Mouse (Mus musculus) T-helper 2 cell (primary cell): Measurements from ENCODE around the gene Sos2.
"Not testable (repeated sequence)": the region's sequence is repeated elsewhere in the genome, so short reads cannot be mapped to it uniquely, and the experiment has no call there.

ENCODE experiments used
- in situ Hi-C: fragments of 300-600 bp; cut with MboI, MseI; formaldehyde crosslinking; loops from one replicate; pipeline ENCODE4 v1.15.1; 2025; ENCODE audit warnings: high pct_unique_total_duplicates

Sos2 gene

GRCm38 (mm10) chr12:69569926-69570325 lies 111.7 kb downstream of the Sos2 start:
- in situ Hi-C loops: loop anchor here (5.0 kb wide), 1 partner anchor 213 kb away; the partner anchor contains the start of gene Nemf

GRCm38 (mm10) chr12:69568266-69568665 lies 113.4 kb downstream of the Sos2 start:
- in situ Hi-C loops: no loop called here

GRCm38 (mm10) chr12:69561006-69561405 lies 120.6 kb downstream of the Sos2 start:
- in situ Hi-C loops: not testable (repeated sequence)

- in situ Hi-C loops: no loop called here
These were observed 125.3 kb downstream of the Sos2 start for GRCm38 (mm10) chr12:69556221-69556861.

GRCm38 (mm10) chr12:69545456-69546178 lies 136.0 kb downstream of the Sos2 start:
- in situ Hi-C loops: no loop called here

GRCm38 (mm10) chr12:69544994-69545393 lies 136.7 kb downstream of the Sos2 start:
- in situ Hi-C loops: no loop called here

GRCm38 (mm10) chr12:69544562-69544961 lies 137.1 kb downstream of the Sos2 start:
- in situ Hi-C loops: no loop called here

- in situ Hi-C loops: no loop called here
These were observed 139.3 kb downstream of the Sos2 start for GRCm38 (mm10) chr12:69542376-69542775.

GRCm38 (mm10) chr12:69541663-69542062 lies 140.0 kb downstream of the Sos2 start:
- in situ Hi-C loops: no loop called here

- in situ Hi-C loops: no loop called here
These were observed 142.3 kb downstream of the Sos2 start for GRCm38 (mm10) chr12:69539353-69539752.

GRCm38 (mm10) chr12:69538362-69538950 lies 143.2 kb downstream of the Sos2 start:
- in situ Hi-C loops: no loop called here

- in situ Hi-C loops: no loop called here
These were observed 143.8 kb downstream of the Sos2 start for GRCm38 (mm10) chr12:69537675-69538361.

- in situ Hi-C loops: no loop called here
These were observed 144.4 kb downstream of the Sos2 start for GRCm38 (mm10) chr12:69537243-69537674.

GRCm38 (mm10) chr12:69536616-69537242 lies 144.9 kb downstream of the Sos2 start:
- in situ Hi-C loops: no loop called here
